Mouse (Mus musculus) CH12F3 (cell line): ENCODE results near the gene Zfp764.
"Not testable (repeated sequence)": the region's sequence is repeated elsewhere in the genome, so short reads cannot be mapped to it uniquely, and the experiment has no call there.

ENCODE experiments used
- in situ Hi-C: fragments of 300-500 bp; cut with MboI; formaldehyde crosslinking; loops from 2 replicates; pipeline ENCODE4 v1.14.3; 2020; ENCODE audit warnings: low sequenced_read_pairs

Gene Zfp764

GRCm38 (mm10) chr7:127391538-127391937 lies 15.1 kb downstream of the Zfp764 start:
- in situ Hi-C loops: no loop called here

- in situ Hi-C loops: no loop called here
These were observed 16.3 kb downstream of the Zfp764 start for GRCm38 (mm10) chr7:127390306-127390705.

GRCm38 (mm10) chr7:127388201-127388600 lies 18.4 kb downstream of the Zfp764 start:
- in situ Hi-C loops: not testable (repeated sequence)

- in situ Hi-C loops: no loop called here
These were observed 19.8 kb downstream of the Zfp764 start, which contains the start of gene 9130019O22Rik for GRCm38 (mm10) chr7:127386641-127387392. 9130019O22Rik (minus strand) TSS chr7:127387166.

- in situ Hi-C loops: not testable (repeated sequence)
These were observed 21.1 kb downstream of the Zfp764 start for GRCm38 (mm10) chr7:127385560-127385959.

- in situ Hi-C loops: no loop called here
These were observed 28.2 kb downstream of the Zfp764 start for GRCm38 (mm10) chr7:127378310-127378921.

- in situ Hi-C loops: not testable (repeated sequence)
These were observed 31.1 kb downstream of the Zfp764 start, which contains the start of gene Zfp747 for GRCm38 (mm10) chr7:127375271-127376245. Zfp747 (minus strand) TSS chr7:127376050.

- in situ Hi-C loops: not testable (repeated sequence)
These were observed 34.8 kb downstream of the Zfp764 start for GRCm38 (mm10) chr7:127371870-127372269.

- in situ Hi-C loops: no loop called here
These were observed 35.4 kb downstream of the Zfp764 start for GRCm38 (mm10) chr7:127371213-127371612.

GRCm38 (mm10) chr7:127366249-127366648 lies 40.4 kb downstream of the Zfp764 start:
- in situ Hi-C loops: no loop called here

GRCm38 (mm10) chr7:127364166-127364565 lies 42.5 kb downstream of the Zfp764 start:
- in situ Hi-C loops: no loop called here

GRCm38 (mm10) chr7:127363475-127363921 lies 43.1 kb downstream of the Zfp764 start:
- in situ Hi-C loops: no loop called here

- in situ Hi-C loops: not testable (repeated sequence)
These were observed 44.2 kb downstream of the Zfp764 start for GRCm38 (mm10) chr7:127362418-127362817.

- in situ Hi-C loops: no loop called here
These were observed 45.2 kb downstream of the Zfp764 start for GRCm38 (mm10) chr7:127361449-127361848.

GRCm38 (mm10) chr7:127360265-127360664 lies 46.4 kb downstream of the Zfp764 start:
- in situ Hi-C loops: no loop called here

- in situ Hi-C loops: no loop called here
These were observed 48.1 kb downstream of the Zfp764 start for GRCm38 (mm10) chr7:127358472-127358871.

- in situ Hi-C loops: no loop called here
These were observed 48.8 kb downstream of the Zfp764 start for GRCm38 (mm10) chr7:127357871-127358270.

- in situ Hi-C loops: no loop called here
These were observed 50.8 kb downstream of the Zfp764 start for GRCm38 (mm10) chr7:127355796-127356195.
